Mouse (Mus musculus) heart, postnatal 36 days (tissue): ENCODE data around the gene Zc3h7b. TPM values are rescaled to one million over a fixed set of nuclear protein-coding genes. Genes with fewer than 3 reads are reported as not detected.
A peak's percentile ranks its signal among the peaks of the same experiment; 100 is the strongest.

Source experiments
- DNase-seq, 2 experiments: peaks; one replicate each; pipeline ENCODE4 v3.0.0; 2021 to 2022
- intact Hi-C: fragments of 180-260 bp; cut with DNase I; formaldehyde crosslinking; loops from one replicate; pipeline ENCODE4 v1.15.1; 2025
- total RNA-seq, 2 experiments: library from RNA; stranded (reverse); gene quantifications; 2 replicates each; pipeline ENCODE4 v1.2.3; 2021

The Zc3h7b gene
- total RNA-seq, 2 experiments from 2014 or later = 73.7 to 73.9 TPM

DNA sequence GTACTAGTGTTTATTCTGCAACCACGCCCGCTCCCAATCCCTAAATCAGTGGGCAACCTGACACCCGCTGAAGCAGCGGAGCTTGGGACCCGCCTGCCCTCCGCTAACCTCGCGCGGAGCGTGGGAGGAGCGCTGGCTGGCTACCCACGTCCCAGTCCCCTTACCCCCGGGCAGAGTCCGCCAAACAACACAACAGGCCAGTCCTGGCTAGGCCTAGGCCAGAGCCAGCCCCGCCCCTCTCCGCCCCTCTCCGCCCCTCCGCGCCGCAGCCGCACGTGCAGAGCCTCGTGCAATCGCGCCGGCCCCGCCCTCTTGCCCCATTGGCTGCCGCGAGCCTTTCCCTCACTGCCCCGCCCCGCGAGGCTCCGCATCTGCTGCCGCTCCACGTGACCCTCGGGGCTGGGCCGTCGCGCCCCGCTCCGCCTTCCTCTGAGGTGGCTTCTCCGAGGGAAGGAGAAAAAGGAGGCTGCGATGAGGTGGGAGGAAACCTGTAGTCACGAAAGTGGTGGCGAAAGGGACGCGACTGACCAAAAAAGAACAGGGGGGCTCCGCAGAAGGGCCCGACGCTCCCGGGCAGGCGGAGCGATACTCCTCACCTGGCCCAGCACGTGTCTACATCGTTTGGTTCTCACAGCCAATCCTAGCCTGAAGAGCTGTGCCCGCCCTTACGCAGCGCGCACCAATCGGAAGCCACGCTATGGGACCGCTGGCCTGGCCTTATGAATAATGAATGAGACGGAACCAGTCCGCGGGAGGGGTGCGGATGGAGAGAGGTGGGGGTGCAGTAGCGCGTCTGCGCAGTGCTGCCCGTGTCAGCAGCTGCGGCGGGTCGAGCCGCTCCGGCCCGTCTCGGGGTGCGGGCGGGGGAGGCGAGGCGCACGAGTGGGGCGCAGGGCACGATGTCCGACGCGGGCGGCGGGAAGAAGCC, 66.1 kb downstream of the Zc3h7b start:
- DNase-seq = peak; percentile 98
- intact Hi-C loops = loop anchor here (2.0 kb wide), 1 partner anchor 48 kb away; the partner anchor contains the start of gene Tob2

DNA sequence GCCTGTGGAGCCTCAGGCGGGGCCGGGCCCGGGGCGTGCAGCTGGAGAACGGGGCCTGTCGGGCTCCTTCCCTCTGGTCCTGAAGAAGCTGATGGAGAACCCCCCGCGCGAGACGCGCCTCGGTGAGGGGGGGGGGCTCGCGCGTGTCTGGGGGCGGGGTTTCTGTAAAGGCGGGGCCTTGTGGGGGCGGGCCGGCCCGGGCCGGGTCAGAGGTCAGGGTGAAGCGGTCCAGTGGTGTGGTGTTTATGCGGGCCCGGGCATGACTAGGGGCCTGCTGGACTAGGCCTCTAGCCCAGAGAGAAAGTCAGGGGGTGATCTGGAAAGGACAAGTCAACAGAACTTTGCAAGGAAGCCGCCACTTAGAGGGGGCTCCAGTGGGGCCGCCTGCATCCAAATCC, 66.7 kb downstream of the Zc3h7b start:
- intact Hi-C loops = loop anchor here (2.0 kb wide), 1 partner anchor 47 kb away; the partner anchor contains the start of gene Tob2
- no peak for DNase-seq

DNA sequence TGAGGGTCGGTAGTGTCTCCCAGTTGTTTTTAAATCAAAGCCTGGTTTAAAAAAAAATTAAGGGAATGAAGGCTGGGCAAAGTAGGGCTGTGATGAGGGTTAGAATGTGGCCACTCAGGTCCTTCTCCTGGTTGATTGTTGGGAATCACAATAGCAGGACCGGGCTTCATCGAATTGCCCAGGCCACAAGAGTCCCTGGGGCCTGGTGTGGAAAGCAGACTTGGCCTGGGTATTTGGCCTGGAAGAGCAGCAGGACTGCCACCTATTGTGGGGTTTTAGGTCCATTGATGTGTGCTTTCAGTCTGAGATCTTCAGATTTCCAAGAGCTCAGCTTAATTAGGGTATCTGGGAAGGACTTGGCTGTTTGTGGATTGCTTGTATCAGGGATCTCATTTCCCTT, 67.4 kb downstream of the Zc3h7b start:
- intact Hi-C loops = no loop called here
- peak in 1 of 2 experiments; percentile 21 for DNase-seq

DNA sequence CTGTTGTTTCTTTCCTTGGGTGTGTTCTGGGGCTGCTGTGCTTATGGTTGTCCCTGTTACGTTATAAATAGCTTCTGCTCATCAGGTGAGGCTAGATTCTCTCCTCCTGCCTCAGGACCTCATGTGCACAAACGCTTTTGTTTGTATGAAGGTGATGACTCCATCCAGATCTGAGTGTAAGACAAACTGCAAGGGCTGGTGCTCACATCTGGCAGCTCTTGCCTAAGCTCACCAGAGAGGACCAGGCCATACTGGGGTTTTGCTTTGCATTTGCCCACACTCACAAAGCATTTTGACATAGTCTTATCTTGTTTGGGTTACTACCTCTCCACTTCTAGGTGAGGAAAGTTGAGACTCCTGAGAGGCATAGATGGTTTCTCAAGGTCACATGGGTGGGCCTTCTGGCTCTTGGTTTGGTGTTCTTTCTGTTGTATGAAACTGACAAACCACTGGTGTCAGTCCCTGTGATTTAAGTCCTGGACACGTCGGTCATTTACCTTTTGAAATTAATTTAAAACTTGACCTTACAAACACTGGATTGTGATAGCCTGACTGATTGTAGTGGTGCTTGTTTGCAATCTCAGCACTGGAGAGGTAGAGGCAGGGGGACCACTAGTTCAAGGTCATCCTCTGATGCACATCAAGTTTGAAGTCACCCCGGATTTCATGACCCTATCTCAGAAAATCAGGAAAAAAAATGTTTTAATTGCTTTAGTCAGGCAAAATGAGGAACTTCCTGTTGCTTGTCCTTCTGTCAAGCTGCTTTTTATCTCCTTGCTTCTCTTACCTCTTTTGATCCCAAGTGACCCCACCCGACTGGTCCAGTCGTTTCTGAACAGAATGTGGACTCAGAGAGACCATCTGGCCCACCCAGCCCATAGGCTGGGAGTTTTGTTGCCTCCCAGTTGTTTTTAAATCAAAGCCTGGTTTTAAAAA, 68.1 kb downstream of the Zc3h7b start:
- DNase-seq = no peak
- intact Hi-C loops = no loop called here

DNA sequence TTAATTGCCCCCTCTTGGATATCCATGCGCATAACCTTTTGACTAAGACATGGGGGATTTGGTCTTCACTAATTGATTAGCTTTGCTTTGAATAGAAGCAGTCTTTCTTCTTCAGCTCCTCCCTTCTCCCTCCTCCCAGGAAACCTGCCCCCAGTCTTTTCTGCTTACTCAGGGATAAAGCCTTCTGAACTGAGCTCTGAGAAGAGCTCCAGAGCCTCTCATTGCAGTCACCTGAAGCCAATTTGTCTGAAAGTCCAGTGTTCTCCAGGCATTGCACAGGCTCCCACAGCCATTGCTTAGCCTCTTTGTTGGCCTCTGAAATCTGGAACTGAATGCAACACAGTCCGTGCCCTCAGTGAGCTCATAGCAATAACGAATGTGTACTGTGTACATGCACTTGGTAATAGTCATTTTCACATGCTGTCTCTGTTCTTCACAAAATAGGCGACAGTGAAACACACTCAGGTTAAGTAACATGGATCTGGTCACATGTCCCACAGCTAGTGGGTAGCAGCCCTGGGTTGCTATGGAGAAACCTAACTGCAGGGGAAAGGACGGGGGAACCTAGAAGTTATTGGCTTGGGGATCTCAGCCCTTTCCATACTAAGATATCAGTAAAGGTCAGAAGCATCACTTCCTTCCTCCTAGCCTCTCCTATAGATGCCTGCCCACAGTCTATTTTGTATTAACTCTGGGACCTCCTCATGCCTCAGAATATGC, 69.3 kb downstream of the Zc3h7b start:
- intact Hi-C loops = loop anchor here (2.0 kb wide), 1 partner anchor 17 kb away; no protein-coding TSS in a partner anchor
- DNase-seq = no peak

DNA sequence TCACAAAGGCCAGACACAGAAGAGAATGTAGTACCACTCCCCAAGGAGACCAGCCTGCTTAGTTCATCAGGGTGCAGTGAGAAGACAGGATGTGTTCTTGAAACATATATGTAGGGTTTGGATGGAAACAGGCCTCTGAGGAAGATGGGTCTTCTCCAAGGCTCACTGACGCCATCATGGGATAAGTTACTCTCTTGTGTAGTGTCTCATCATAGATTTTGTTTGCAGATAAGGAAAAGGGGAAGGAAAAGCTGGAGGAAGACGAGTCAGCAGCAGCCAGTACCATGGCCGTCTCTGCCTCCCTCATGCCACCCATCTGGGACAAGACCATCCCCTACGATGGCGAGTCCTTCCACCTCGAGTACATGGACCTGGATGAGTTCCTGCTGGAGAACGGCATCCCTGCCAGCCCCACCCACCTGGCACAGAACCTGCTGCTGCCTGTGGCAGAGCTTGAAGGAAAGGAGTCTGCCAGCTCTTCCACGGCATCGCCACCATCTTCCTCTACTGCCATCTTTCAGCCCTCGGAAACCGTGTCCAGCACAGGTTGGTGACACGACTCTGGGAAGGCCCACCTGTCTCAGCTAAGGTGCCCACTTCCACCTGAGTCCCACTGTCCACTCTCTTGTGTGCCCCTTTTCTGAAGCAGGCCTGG, 70.0 kb downstream of the Zc3h7b start:
- intact Hi-C loops = loop anchor here (2.0 kb wide), 1 partner anchor 16 kb away; no protein-coding TSS in a partner anchor
- DNase-seq = no peak

DNA sequence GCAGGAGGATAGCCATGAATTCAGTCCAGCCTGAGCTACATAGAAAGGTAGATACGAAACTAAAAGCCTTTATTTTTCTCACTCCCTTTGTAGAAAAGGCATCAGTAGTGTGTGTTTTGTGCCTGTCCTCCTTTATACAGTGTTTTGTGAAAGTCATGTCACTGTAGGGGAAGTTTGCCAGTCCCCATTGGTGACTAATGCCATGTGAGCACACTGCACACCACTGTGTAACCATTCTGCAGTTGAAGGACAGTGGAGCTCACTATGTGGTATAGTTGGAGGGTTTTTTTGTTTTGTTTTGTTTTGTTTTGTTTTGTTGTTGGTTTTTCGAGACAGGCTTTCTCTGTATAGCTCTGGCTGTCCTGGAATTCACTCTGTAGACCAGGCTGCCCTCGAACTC, 73.5 kb downstream of the Zc3h7b start:
- intact Hi-C loops = no loop called here
- no peak for DNase-seq

DNA sequence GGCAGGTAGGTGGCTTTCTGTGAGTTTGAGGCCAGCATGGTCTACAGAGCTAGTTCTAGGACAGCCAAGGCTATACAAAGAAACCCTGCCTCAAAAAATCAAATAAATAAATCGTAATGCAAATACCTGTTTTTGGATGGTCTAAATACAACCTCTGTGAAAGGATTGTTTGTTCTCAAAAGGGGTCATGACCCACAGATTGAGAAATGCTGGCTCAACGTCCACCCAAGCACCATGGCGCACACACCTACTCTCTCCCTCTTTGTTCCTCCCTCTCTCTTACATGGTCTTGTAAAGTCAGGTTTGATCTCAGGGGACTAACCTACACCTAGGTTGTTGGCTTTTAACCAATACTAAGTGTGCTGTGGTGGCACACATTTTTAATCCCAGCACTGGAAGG, 77.8 kb downstream of the Zc3h7b start:
- intact Hi-C loops = no loop called here
- no peak for DNase-seq

DNA sequence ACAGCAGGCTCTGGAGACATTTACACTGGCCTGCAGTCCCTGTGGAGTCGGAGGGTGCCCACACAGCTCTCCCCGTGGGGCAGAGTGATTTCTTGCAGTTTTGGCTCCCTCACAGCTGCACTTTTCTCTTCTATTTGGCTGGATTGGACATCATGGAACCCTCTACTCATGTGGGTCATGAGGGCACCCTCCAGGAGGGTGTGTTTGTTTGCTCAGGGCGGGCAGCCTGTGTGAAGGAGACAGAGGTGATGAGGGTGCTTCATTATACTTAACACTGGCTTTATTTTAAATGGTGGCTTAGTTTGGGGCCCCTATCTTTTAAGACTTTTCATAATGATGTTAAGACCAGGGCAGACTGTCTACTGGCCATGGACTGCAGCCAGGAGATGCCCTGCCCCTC, 80.0 kb downstream of the Zc3h7b start:
- no peak for DNase-seq
- intact Hi-C loops = no loop called here

DNA sequence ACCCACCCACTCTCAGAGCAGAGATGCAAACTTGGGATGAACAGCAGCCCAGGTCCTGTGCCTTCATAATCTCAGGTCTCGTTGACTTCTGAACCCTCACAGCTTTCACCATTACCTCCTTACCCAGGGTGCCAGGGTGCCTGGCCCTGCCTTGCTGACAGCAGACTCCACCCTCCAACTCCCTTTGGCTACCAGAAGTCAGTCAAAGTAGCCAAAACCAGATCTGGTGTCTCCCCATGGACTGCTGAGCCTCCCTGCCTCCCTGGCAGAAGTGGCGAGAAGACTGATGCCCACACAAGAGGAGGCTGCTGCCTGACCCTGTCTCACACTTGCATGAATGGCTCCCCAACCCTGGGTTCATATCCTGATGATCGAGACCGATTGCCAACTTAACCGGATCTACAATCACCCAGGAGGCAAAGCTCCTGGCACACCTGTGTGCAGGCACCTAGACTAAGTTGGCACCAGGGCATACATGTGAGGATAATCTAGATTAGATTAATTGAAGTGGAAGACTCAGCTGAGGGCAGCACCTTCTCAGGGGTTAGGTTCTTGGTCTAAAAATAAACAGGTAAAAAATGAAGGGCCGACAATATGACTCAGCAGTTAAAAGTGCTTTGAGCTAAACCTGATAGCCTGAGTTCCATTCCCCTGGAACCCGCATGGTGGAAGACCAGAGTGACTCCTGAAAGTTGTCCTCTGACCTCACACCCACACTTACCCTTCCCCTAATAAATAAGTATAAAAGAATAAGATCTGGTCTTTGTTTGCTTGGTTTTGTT, 83.8 kb downstream of the Zc3h7b start:
- intact Hi-C loops = loop anchor here (1.0 kb wide), 1 partner anchor 161 kb away; no protein-coding TSS in a partner anchor
- DNase-seq = no peak

DNA sequence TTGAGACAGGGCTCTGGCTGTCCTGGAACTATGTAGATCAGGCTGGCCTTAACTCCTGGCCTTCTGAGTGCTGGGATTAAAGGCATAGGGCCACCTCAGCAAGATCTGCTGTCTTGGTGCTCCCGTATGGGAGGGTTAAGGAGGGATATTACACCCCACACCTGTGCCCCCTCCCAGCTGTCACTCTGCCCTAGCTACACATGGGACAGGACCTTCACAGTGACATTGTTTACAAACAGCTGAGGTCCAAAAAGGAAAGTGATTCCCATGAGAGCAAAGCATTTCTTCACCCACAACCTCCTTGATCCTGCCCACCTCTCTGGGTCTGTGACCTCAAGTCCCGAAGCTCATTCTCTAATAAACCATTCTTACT, 84.3 kb downstream of the Zc3h7b start:
- intact Hi-C loops = loop anchor here (1.0 kb wide), 1 partner anchor 160 kb away; no protein-coding TSS in a partner anchor

DNA sequence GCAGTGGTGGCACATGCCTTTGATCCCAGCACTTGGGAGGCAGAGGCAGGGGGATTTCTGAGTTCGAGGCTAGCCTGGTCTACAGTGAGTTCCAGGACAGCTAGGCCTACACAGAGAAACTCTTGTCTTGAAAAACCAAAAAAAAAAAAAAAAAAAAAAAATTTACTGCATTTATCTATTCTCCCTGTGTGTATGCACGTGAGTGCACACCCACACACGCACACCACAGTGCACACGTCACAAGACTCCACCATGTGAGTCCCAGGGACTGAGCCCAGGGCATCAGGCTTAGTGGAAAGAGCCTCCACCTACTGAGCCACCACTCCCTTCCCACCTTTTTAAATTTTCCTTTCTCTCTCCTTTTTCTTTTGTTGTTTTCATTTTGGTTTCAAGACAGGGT, 85.7 kb downstream of the Zc3h7b start:
- no peak for DNase-seq
- intact Hi-C loops = loop anchor here (2.0 kb wide), 1 partner anchor 16 kb away; no protein-coding TSS in a partner anchor

More for the DNA sequence above, 84.3 kb downstream of the Zc3h7b start:
- no peak for DNase-seq

DNA sequence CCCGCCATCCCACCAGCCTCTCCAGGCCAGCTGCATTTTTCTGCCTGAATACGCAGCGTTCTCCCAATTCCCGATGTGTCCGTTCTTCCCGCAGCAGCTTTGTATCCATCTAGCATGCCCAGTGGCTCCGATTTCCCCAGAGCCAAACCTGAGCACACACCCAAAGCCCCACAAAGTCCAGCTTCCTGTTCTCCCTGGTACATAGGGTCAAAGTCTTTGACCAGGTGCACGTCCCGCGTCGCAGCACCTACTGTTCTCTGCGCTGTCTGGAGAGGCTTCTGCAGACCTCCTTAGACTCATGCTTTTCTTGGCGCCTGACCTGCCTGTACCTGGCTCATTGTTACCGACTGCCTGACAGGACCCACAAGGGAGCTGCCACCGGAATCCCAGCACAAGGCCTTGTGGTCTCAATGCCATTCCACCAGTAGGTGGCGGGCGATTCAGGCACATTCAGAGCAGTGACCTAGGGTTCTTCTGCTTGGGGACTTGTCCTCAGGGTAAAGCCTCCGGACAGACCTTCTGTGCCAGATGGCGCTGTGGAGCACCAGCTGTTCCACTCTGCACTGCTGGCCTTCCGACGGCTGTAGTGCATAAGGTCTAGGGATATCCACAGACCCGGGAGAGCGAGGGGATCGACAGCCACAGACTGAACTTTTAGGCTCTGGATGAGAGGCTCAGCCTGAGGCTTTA, 86.4 kb downstream of the Zc3h7b start:
- intact Hi-C loops = loop anchor here (1.0 to 2.0 kb wide), 3 partner anchors 16 to 86 kb away; no protein-coding TSS in a partner anchor
- DNase-seq = peak; percentile 89 to 92

DNA sequence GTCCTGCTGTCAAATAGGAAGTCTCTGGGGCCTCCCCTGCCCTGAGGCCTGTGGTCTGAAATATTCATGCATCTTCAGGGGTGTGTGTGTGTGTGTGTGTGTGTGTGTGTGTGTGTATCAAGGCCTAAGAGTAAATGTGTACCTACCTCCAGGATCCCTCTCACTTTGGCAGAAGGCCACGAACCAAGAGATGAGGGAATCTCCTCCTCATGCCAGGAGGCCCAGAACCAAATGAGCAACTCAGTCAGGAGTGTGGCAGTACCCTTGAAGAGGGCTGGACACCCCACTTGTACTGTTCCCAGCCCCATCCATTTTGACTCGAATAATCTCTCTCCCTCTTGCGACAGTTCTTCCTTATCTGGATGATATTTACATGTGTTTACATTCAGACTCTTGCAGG, 87.4 kb downstream of the Zc3h7b start:
- intact Hi-C loops = no loop called here
- DNase-seq = no peak

DNA sequence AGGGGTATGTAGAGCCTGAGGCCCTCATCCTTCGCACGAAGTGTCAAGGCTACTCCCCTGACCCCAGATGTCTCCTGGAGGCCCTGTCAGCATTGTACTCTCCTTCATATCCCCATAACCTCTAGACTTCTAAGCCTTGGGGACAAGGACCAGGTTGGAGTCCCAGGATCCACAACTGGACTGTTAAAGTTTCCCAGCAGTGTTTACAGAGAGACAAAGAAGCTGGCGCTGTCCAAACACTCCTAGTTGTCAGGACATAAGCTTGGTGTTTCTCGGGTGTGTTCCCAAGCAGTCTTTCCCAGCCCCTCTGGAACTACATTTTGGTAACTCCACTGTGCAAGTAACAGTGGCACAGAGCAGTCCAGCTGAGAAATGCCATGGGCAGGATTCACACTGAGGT, 88.6 kb downstream of the Zc3h7b start:
- no peak for DNase-seq
- intact Hi-C loops = no loop called here

DNA sequence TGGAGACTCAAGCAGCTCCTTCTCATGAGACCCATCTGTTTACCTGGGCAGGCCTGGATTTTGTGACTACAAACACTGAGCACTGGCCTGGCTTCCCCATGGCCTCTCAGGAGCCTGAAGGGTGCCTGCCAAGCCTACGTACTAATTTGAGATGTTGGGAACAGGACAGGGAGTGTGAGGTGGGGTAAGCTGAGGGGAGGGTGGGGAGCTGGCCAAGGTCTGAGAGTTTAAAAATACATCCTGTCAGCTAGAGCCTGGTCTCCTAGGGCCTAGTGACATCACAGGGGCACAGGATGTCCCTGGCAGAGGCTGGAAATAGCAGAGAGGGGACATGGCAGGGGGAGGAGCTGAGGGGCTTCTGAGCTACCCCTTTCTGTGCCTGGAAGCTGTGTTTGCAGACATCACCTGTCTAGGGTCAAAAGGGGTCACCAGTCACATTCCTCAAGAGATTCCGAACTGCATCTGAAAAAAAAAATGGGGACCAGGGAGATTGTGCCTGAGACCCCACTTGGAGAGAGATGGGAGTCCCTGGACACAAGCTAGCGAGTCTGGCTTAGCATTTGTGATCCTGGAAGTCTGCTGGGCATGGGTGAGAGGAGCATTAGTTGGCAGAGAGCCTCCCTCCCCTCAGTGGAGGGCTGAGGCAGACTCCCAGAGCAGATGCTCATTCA, 89.4 kb downstream of the Zc3h7b start:
- intact Hi-C loops = loop anchor here (1.0 kb wide), 1 partner anchor 24 kb away; the partner anchor contains the start of gene Tob2
- peak in 1 of 2 experiments; percentile 71 for DNase-seq

DNA sequence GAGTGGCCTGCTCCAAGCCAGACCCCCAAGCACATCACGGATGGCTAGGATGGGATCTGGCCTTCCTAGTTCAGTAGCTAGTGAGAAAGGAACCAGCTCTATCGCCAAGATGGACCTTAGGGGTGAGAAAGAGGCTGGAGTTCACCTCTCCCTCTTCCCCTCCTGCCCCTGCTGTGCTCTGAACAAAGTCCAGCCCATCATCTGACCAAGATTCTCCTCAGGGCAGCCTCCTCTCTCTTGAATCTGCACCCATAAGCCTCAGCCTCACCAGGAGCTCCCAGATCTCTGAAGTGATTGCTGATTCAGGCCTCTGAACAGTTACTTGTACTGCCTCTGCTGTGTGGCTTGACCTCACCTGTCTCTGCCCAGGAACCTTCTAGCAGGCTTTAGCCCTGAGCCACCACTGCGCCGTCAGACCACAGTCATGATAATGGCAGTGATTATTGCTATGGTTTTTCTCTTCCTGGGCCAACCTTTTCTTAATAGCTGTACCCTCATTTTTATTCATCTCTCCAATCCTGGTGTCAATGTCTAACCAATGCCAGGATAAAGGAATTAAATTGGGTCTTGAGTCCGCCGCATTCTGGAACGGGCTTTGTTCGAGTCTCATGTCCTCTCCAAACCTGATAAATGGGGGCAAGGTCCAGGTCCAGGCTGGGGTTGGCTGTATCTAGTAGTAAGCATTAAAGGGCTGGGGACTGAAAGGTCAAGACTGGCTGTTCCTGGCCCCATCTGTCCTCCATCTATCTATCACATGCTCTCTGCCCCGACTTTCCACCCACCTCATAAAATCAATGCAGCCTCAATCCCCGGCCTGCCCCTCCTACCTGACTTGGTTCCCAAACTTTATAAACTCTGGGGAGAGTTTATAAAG, 90.4 kb downstream of the Zc3h7b start:
- intact Hi-C loops = no loop called here
- DNase-seq = peak in 1 of 2 experiments; percentile 50
